Mouse (Mus musculus): Measurements from ENCODE around the gene Ap1g2.

- TF ChIP-seq GATA1 (IDR thresholded peaks at IDR 0.05; ENCODE audit: low read length): no peak
- no peak for TF ChIP-seq TAL1 (IDR thresholded peaks at IDR 0.05; ENCODE audit: low read length)
These were observed 13.2 kb upstream of the Ap1g2 start for GRCm38 (mm10) chr14:55119421-55120134.

Data from erythroblast, embryonic 14.5 days (primary cell).